In genomic region chr2:34835669-34836068, GRCm38 (mm10) we compare ENCODE assay signal across 39 mouse cellular contexts. TPM values are rescaled to one million over a fixed set of nuclear protein-coding genes. Genes with fewer than 3 reads are reported as not detected.
"Had no signal": no experiment of that assay in that cellular context is flagged by ENCODE, and none has a peak within 500 bp of the region (broad histone marks: within the 10 kb centered on the region; RNA-seq: fewer than 3 reads in every experiment).

No protein-coding gene starts in this region.

- H3K36me3 ChIP-seq: heart, embryonic 13.5 days; heart, embryonic 15.5 days; hindbrain, embryonic 13.5 days; hindbrain, embryonic 15.5 days; kidney, embryonic 15.5 days; limb, embryonic 13.5 days; limb, embryonic 15.5 days; liver, embryonic 13.5 days; liver, embryonic 15.5 days had no signal

- H3K9me3 ChIP-seq: heart, embryonic 13.5 days; heart, embryonic 15.5 days; hindbrain, embryonic 13.5 days; hindbrain, embryonic 15.5 days; kidney, embryonic 15.5 days; limb, embryonic 13.5 days; limb, embryonic 15.5 days; liver, embryonic 13.5 days; liver, embryonic 15.5 days had no signal

- H3K27ac ChIP-seq: heart, adult 2 months; heart, embryonic 13.5 days; heart, embryonic 15.5 days; hindbrain, embryonic 13.5 days; hindbrain, embryonic 15.5 days; hindbrain, postnatal 0 days; kidney, embryonic 15.5 days; kidney, postnatal 0 days; limb, embryonic 13.5 days; limb, embryonic 15.5 days; liver, embryonic 13.5 days; liver, embryonic 15.5 days had no signal

- H3K4me1 ChIP-seq: heart, embryonic 13.5 days; heart, embryonic 15.5 days; hindbrain, embryonic 13.5 days; hindbrain, embryonic 15.5 days; kidney, embryonic 15.5 days; limb, embryonic 13.5 days; limb, embryonic 15.5 days; liver, embryonic 13.5 days; liver, embryonic 15.5 days had no signal

- H3K9ac ChIP-seq: heart, embryonic 13.5 days; heart, embryonic 15.5 days; hindbrain, embryonic 13.5 days; hindbrain, embryonic 15.5 days; kidney, embryonic 15.5 days; limb, embryonic 13.5 days; limb, embryonic 15.5 days; liver, embryonic 13.5 days; liver, embryonic 15.5 days; liver, postnatal 0 days had no signal

- H3K27me3 ChIP-seq: heart, embryonic 15.5 days; hindbrain, embryonic 13.5 days; hindbrain, embryonic 15.5 days; kidney, embryonic 15.5 days; limb, embryonic 13.5 days; limb, embryonic 15.5 days; liver, embryonic 13.5 days had no signal

- H3K4me3 ChIP-seq: heart, adult 2 months; heart, embryonic 13.5 days; heart, embryonic 15.5 days; hindbrain, embryonic 13.5 days; hindbrain, embryonic 15.5 days; kidney, embryonic 15.5 days; limb, embryonic 13.5 days; limb, embryonic 15.5 days; liver, embryonic 13.5 days; liver, embryonic 15.5 days had no signal

- DNase-seq: gastrocnemius, postnatal 14 days; gastrocnemius, postnatal 36 days; heart, adult 2 months; heart, postnatal 14 days; heart, postnatal 36 days; kidney, adult 11 months; kidney, adult 2 months; kidney, adult 9 months; kidney, postnatal 14 days; kidney, postnatal 36 days; layer of hippocampus, adult 9-11 months; layer of hippocampus, postnatal 36 days; left cerebral cortex, postnatal 4 days; liver, embryonic 13.5 days; liver, postnatal 0 days had no signal

RNA-seq across cellular contexts. Expression of gene Gm34653, which starts 2.9 kb away (rescaled TPM):
- total RNA-seq: gastrocnemius, postnatal 36 days; heart, adult 2 months; heart, postnatal 14 days; heart, postnatal 36 days; hematopoietic stem cell, adult 5-6 weeks; layer of hippocampus, adult 18-20 months; layer of hippocampus, adult 8-10 months; layer of hippocampus, postnatal 14 days; layer of hippocampus, postnatal 36 days; left cerebral cortex, adult 8-10 months; left cerebral cortex, postnatal 25 days; left cerebral cortex, postnatal 4 days had no signal
- polyA plus RNA-seq: heart, adult 2 months; heart, embryonic 11.5 days; heart, embryonic 13.5 days; heart, embryonic 15.5 days; heart, postnatal 0 days; hindbrain, embryonic 11.5 days; hindbrain, embryonic 13.5 days; hindbrain, embryonic 15.5 days; intestine, embryonic 14.5 days; intestine, embryonic 16.5 days; kidney, adult 2 months; kidney, postnatal 0 days; large intestine, adult 2 months; limb, embryonic 11.5 days; limb, embryonic 15.5 days; liver, embryonic 11.5 days; liver, embryonic 15.5 days had no signal

RNA-seq across cellular contexts. Expression of gene Cutal, which starts 38.5 kb away (rescaled TPM):
- total RNA-seq: hematopoietic stem cell, adult 5-6 weeks had no signal
- polyA plus RNA-seq: hindbrain, embryonic 11.5 days; hindbrain, embryonic 13.5 days; limb, embryonic 11.5 days had no signal
